Mouse (Mus musculus) olfactory bulb, adult 2 months (tissue): ENCODE data around the gene Evi5. TPM values are rescaled to one million over a fixed set of nuclear protein-coding genes. Genes with fewer than 3 reads are reported as not detected.

Experiments
- H3K27ac ChIP-seq: fragments of 200-500 bp; 2 replicates; pipeline ENCODE4 v1.5.1; 2012; ENCODE audit warnings: low read depth, low read length; ENCODE audit not compliant: insufficient read depth
- H3K4me1 ChIP-seq: fragments of 200-500 bp; 2 replicates; pipeline ENCODE4 v1.6.1; 2012; ENCODE audit warnings: low read length; ENCODE audit not compliant: control insufficient read depth, insufficient read depth
- H3K4me3 ChIP-seq: fragments of 200-500 bp; 2 replicates; pipeline ENCODE4 v1.5.1; 2012; ENCODE audit warnings: mild to moderate bottlenecking, low read depth, low read length, moderate library complexity; ENCODE audit not compliant: insufficient read depth
- CTCF ChIP-seq: fragments of 200-500 bp; IDR thresholded peaks from 2 replicates; pipeline ENCODE4 v1.5.1; 2012; ENCODE audit warnings: low read depth, mild to moderate bottlenecking, low read length, moderate library complexity; ENCODE audit not compliant: insufficient read depth
- POLR2A ChIP-seq: fragments of 200-500 bp; IDR thresholded peaks from 2 replicates; pipeline ENCODE4 v1.6.1; 2012; ENCODE audit warnings: mild to moderate bottlenecking, low read depth, low read length, moderate library complexity; ENCODE audit not compliant: insufficient read depth
- WGBS: fragments of 180-500 bp; shearing (Covaris S2); methylation state at CpG from one replicate; pipeline ENCODE4 v1.1.7; 2018; 5-methylcytosine and 5-hydroxymethylcytosine counted together
- polyA plus RNA-seq: library from polyadenylated mRNA; stranded (reverse); fragments of >200 nt; gene quantifications from 2 replicates; pipeline ENCODE4 v1.2.4, GENCODE M21; 2012; ENCODE audit warnings: low replicate concordance; ENCODE audit not compliant: missing spikeins, insufficient read depth, insufficient read length

Gene Evi5
- polyA plus RNA-seq, 1 experiment = not detected

GRCm38 (mm10) chr5:107738296-107738695, 136.6 kb downstream of the Evi5 start:
- 83% methylated on average over 3 of the region's 3 CpGs for WGBS
- Histone ChIP-seq H3K4me3 (no peak overlapping the region), H3K4me1 (no peaks in the 10 kb centered on the region), H3K27ac (no peak overlapping the region)
- TF ChIP-seq POLR2A (no peak), CTCF (no peak)

DNA sequence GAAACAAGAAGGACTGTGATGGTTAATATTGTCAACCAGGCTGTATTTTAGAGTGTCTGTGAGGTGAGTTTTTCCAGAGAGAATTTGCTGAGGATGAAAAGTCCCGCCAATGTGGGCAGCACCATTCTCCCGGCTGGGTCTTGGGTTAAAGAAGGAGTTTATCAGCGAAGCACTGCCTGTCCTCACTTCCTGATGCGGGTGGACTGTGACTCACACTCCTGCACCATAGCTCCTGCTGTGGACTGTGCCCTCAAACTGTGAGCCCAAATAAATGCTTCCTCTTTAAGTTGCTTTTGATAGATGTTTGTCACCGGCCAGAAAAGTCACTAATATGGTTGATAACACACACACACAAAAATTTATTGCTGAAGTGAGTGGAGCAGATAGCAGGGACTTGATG, 138.7 kb downstream of the Evi5 start:
- no peak overlapping the region for H3K27ac ChIP-seq
- WGBS = 82% methylated on average over 5 of the region's 5 CpGs
- no peak for TF ChIP-seq POLR2A
- no peak for TF ChIP-seq CTCF
- H3K4me3 ChIP-seq = no peak overlapping the region
- no peaks in the 10 kb centered on the region for H3K4me1 ChIP-seq

DNA sequence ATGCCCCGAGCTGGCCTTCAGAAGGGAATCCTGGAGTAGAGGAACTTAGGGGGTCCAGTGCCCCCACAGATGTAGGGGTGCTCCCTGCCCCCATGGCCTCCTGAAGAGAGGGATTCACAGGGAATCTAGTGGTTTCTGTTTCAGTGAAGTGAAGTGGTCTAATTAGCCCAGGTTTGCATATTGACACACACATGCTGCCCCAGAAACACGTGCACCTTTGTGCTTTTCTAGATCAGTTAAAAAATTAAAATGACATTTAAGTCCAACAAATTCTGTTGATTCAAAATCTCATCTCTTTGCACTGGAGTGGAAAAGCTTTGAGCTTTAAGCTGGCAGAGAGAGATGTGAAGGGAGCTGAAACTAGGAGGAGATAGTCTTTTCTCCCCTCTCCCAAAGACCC, 143.1 kb downstream of the Evi5 start:
- H3K4me1 ChIP-seq = no peaks in the 10 kb centered on the region
- TF ChIP-seq CTCF = no peak
- no peak for TF ChIP-seq POLR2A
- H3K27ac ChIP-seq = no peak overlapping the region
- H3K4me3 ChIP-seq = no peak overlapping the region
- 31% methylated on average over 2 of the region's 2 CpGs for WGBS

GRCm38 (mm10) chr5:107731408-107731807, 143.5 kb downstream of the Evi5 start:
- Histone ChIP-seq H3K4me1 (peaks cover 3% of the 10 kb centered on the region; the same call in 1 of the 2 replicates), H3K27ac (no peak overlapping the region), H3K4me3 (no peak overlapping the region)
- TF ChIP-seq CTCF (no peak), POLR2A (no peak)
- WGBS = 32% methylated on average over 3 of the region's 3 CpGs

- Histone ChIP-seq H3K27ac (no peak overlapping the region), H3K4me1 (peaks cover 18% of the 10 kb centered on the region), H3K4me3 (no peak overlapping the region)
- no peak for TF ChIP-seq CTCF
- 16% methylated on average over 12 of the region's 12 CpGs for WGBS
Measured at GRCm38 (mm10) chr5:107727007-107727402, 147.9 kb downstream of the Evi5 start.

DNA sequence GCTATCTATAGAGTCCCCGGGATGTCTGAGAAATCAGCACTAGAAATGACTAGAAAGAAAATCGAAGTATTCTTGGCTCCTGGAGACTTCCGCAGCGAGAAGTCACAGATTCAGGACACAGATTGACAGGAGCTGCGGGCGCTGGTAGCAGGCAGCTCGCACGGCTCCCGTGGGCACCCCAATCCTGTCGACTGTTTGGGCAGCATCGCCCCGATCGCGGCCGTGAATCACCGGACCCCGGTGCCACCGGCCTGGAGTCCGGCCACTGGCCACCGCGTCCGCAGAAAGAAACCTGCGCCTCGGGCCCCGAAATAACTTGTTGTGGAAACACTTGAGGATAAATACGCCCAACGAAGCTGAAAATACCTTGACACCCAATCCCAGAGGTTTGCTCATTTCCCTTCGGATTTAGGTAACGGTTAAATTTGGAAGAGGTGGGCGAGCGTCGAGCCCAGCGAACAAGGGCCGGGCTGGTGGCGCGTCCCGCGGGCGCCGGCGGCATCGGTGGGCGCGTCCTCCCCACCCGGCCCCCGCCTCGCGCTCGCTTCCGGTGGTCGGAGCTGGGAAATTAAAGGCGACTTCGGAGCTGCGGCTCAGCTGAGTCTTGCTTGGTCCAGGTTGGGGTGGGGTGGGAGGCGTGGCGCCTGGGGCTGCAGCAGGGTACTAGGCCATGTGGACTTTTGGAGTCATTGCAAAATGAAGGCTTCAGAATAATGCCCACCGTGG, 148.5 kb downstream of the Evi5 start:
- WGBS = 2% methylated on average over 57 of the region's 57 CpGs
- H3K4me1 ChIP-seq = peaks cover 22% of the 10 kb centered on the region
- no peak for TF ChIP-seq POLR2A
- no peak for TF ChIP-seq CTCF
- H3K4me3 ChIP-seq = no peak overlapping the region
- H3K27ac ChIP-seq = no peak overlapping the region

DNA sequence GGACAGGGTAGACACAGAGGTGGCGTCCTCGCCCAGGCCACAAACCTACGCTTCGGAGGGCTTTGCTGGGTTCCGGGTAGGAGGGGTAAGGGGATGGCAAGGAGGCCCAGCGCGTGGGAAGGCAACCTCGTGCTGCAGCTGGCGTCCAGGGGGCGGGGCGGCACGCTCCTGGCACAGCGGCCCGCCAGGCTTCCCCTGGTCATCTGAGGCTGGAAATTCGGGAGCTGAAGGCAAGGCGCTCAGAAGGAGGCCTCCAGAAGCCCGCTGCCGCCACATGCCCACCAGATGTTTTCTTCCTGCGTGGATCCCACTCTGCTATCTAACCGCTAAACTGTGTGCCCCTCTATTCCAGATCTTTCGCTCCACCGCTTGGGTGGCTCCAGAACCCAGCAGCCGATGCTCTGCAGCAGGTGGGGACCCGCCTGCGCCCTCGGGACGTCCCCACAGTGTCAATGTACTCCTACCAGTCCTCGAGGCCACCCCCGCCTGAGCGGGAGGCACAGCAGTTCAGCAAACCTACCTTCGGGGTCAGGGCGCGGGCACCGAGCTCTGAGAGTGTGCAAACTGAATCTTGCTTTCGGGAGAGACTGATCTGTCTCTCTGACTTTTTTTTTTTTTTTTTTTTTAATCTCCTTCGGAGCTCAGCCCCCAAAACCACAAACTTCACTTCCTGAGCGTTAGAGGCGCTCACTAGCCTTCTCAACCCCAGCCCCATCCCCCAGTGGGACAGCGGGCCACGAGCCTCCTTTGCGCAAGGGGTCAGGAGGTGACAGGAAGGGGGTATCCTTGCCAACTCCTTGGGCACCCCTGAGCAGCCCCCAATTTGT, 149.3 kb downstream of the Evi5 start, which contains the start of gene Gfi1:
Gene Gfi1 (minus strand): TSS at position 602 of the 827 bp plus-strand sequence.
- H3K4me1 ChIP-seq = peaks cover 26% of the 10 kb centered on the region

GRCm38 (mm10) chr5:107724661-107725434, 150.1 kb downstream of the Evi5 start:
- no peak for TF ChIP-seq POLR2A
- TF ChIP-seq CTCF = no peak
- Histone ChIP-seq H3K4me1 (peaks cover 26% of the 10 kb centered on the region), H3K27ac (no peak overlapping the region), H3K4me3 (no peak overlapping the region; the same call in 1 of the 2 replicates)
- WGBS = 2% methylated on average over 52 of the region's 52 CpGs

More for the DNA sequence above, 149.3 kb downstream of the Evi5 start, which contains the start of gene Gfi1:
- no peak for TF ChIP-seq CTCF
- TF ChIP-seq POLR2A = no peak
- Histone ChIP-seq H3K27ac (no peak within 1 kb of the TSS), H3K4me3 (no peak within 1 kb of the TSS; the same call in 1 of the 2 replicates)
- under 1% methylated on average over 41 of the region's 41 CpGs for WGBS
